ENCODE assay signal across 27 mouse cellular contexts in genomic region chr7:49322179-49322578, GRCm38 (mm10).
DNase-seq lines count a peak whose midpoint lies in the region; ATAC-seq and TF ChIP-seq lines count a peak whose summit lies in the region.
"Had no signal": no experiment of that assay in that cellular context is flagged by ENCODE, and none has a peak within 500 bp of the region (broad histone marks: within the 10 kb centered on the region; RNA-seq: fewer than 3 reads in every experiment).

No protein-coding gene starts in this region.

- no peaks in the 10 kb centered on the region; the same call in 1 of the 2 replicates for H3K79me2 ChIP-seq in MEL (ENCODE audit: control insufficient read depth, insufficient read depth, low read length, poor library complexity)

- TF ChIP-seq POLR2A in MEL (IDR thresholded peaks at IDR 0.05; ENCODE audit: control insufficient read depth in 1 of 2, insufficient read depth in 1 of 2, low read depth in 1 of 2, low read length in 2 of 2, poor library complexity in 1 of 2): peak in 1 of 2 experiments; percentile 77; a peak in 3 of 4 replicates

- H3K9ac ChIP-seq in MEL (ENCODE audit: control insufficient read depth, low read depth, low read length, poor library complexity, severe bottlenecking): peak overlapping the region; percentile 53
- peak overlapping the region; percentile 60 for H3K9ac ChIP-seq in liver, embryonic 13.5 days
- no peak overlapping the region for H3K9ac ChIP-seq in forebrain, embryonic 11.5 days (ENCODE audit: low read length)
- H3K9ac ChIP-seq: embryonic facial prominence, embryonic 13.5 days; heart, embryonic 15.5 days; hindbrain, embryonic 12.5 days; lung, embryonic 14.5 days; stomach, embryonic 15.5 days had no signal

- H3K4me3 ChIP-seq in MEL (ENCODE audit: control insufficient read depth in 1 of 2, insufficient read depth in 1 of 2, low read depth in 2 of 2, low read length in 2 of 2): peak overlapping the region; percentile 11 to 12; a peak in 3 of 4 replicates
- H3K4me3 ChIP-seq in liver, embryonic 13.5 days (replicated peaks): no peak overlapping the region
- H3K4me3 ChIP-seq in forebrain, embryonic 11.5 days (ENCODE audit: low read depth, low read length): no peak overlapping the region
- H3K4me3 ChIP-seq: embryonic facial prominence, embryonic 13.5 days; heart, embryonic 10.5 days; heart, embryonic 15.5 days; hindbrain, embryonic 12.5 days; stomach, embryonic 15.5 days had no signal

- ATAC-seq in liver, embryonic 13.5 days (ENCODE audit: low read depth): peak; percentile 77
- ATAC-seq in megakaryocyte progenitor cell, adult 5-6 weeks (replicated peaks; ENCODE audit: poor library complexity): peak; percentile 33; the same call in 1 of the 2 replicates
- no peak for ATAC-seq in forebrain, embryonic 11.5 days (replicated peaks; ENCODE audit: low FRiP score)
- ATAC-seq: forebrain, embryonic 14.5 days; intestine, embryonic 16.5 days; midbrain, embryonic 16.5 days had no signal

- TF ChIP-seq RAD21 in MEL (IDR thresholded peaks at IDR 0.05; ENCODE audit: low read depth, low read length): no peak

- peak; percentile 76 to 78 for TF ChIP-seq EP300 in MEL (IDR thresholded peaks at IDR 0.05; ENCODE audit: low read depth in 1 of 2, low read length in 2 of 2)

- no peaks in the 10 kb centered on the region for H3K27me3 ChIP-seq in MEL (ENCODE audit: control insufficient read depth in 1 of 2, insufficient read depth in 2 of 2, low read length in 2 of 2)
- no peaks in the 10 kb centered on the region for H3K27me3 ChIP-seq in liver, embryonic 13.5 days
- H3K27me3 ChIP-seq in forebrain, embryonic 11.5 days (ENCODE audit: control insufficient read depth, insufficient read depth, low read length): no peaks in the 10 kb centered on the region
- H3K27me3 ChIP-seq: heart, embryonic 15.5 days; hindbrain, embryonic 12.5 days; stomach, embryonic 15.5 days had no signal

- H3K36me3 ChIP-seq in MEL (ENCODE audit: control insufficient read depth in 1 of 2, insufficient read depth in 2 of 2, low read length in 2 of 2): peaks cover 0 to 53% of the 10 kb centered on the region in 2 experiments; a peak in 2 of 4 replicates
- H3K36me3 ChIP-seq in liver, embryonic 13.5 days: no peaks in the 10 kb centered on the region
- no peaks in the 10 kb centered on the region for H3K36me3 ChIP-seq in forebrain, embryonic 11.5 days (ENCODE audit: control insufficient read depth, insufficient read depth, low read length)
- H3K36me3 ChIP-seq: embryonic facial prominence, embryonic 13.5 days; heart, embryonic 10.5 days; heart, embryonic 15.5 days; hindbrain, embryonic 12.5 days; stomach, embryonic 15.5 days had no signal

- H3K9me3 ChIP-seq in MEL (replicated peaks; ENCODE audit: insufficient read depth, low read length): no peaks in the 10 kb centered on the region
- no peaks in the 10 kb centered on the region for H3K9me3 ChIP-seq in liver, embryonic 13.5 days (replicated peaks)
- no peaks in the 10 kb centered on the region; the same call in 1 of the 2 replicates for H3K9me3 ChIP-seq in forebrain, embryonic 11.5 days (ENCODE audit: control insufficient read depth, low read length)
- H3K9me3 ChIP-seq: embryonic facial prominence, embryonic 13.5 days; heart, embryonic 10.5 days; heart, embryonic 15.5 days; hindbrain, embryonic 12.5 days; stomach, embryonic 15.5 days had no signal

- DNase-seq in MEL (ENCODE audit: low read depth, low spot score): peak; percentile 71
- DNase-seq in c-Kit-positive CD71-positive TER-119-positive erythroid progenitor cells, embryonic 14.5 days (ENCODE audit: low spot score): peak; percentile 44
- DNase-seq in liver, embryonic 13.5 days: no peak
- no peak for DNase-seq in forebrain, embryonic 11.5 days (ENCODE audit: low spot score)
- no peak for DNase-seq in right cerebral cortex, postnatal 36 days (ENCODE audit: low spot score in 2 of 2)
- DNase-seq in adrenal gland, postnatal 4 days (ENCODE audit: low spot score in 2 of 2): no peak
- DNase-seq: adrenal gland, postnatal 25 days; cerebellum, adult 9-10 months; gastrocnemius, postnatal 14 days; kidney, adult 8-10 months; kidney, postnatal 4 days; layer of hippocampus, postnatal 36 days; left cerebral cortex, postnatal 4 days; lung, embryonic 14.5 days; lung, postnatal 14 days; thymus, postnatal 25 days had no signal

- peak overlapping the region; percentile 99 for H3K27ac ChIP-seq in MEL (ENCODE audit: control insufficient read depth, low read depth, low read length)
- peak overlapping the region; percentile 96 for H3K27ac ChIP-seq in liver, embryonic 13.5 days
- H3K27ac ChIP-seq in forebrain, embryonic 11.5 days (ENCODE audit: low read depth, low read length): no peak overlapping the region
- H3K27ac ChIP-seq: heart, embryonic 10.5 days; heart, embryonic 15.5 days; hindbrain, embryonic 12.5 days; kidney, postnatal 0 days had no signal

- peaks cover 37 to 74% of the 10 kb centered on the region in 2 experiments for H3K4me1 ChIP-seq in MEL (ENCODE audit: control insufficient read depth in 1 of 2, insufficient read depth in 2 of 2, low read length in 2 of 2)
- H3K4me1 ChIP-seq in liver, embryonic 13.5 days (replicated peaks): peaks cover 71% of the 10 kb centered on the region
- no peaks in the 10 kb centered on the region; the same call in 1 of the 2 replicates for H3K4me1 ChIP-seq in forebrain, embryonic 11.5 days (replicated peaks; ENCODE audit: control insufficient read depth, insufficient read depth, low read length)

- TF ChIP-seq CTCF in MEL (IDR thresholded peaks at IDR 0.05 in 2 of 3, conservative IDR thresholded peaks at IDR 0.05 in 1 of 3; ENCODE audit: control insufficient read depth in 1 of 3, insufficient read depth in 1 of 3, low read depth in 2 of 3, low read length in 3 of 3, poor library complexity in 1 of 3, severe bottlenecking in 1 of 3): no peak

- peak overlapping the region; percentile 60 for H3K4me2 ChIP-seq in liver, embryonic 13.5 days
- H3K4me2 ChIP-seq in forebrain, embryonic 11.5 days (ENCODE audit: low read depth, low read length, severe bottlenecking): no peak overlapping the region
- H3K4me2 ChIP-seq: embryonic facial prominence, embryonic 13.5 days; heart, embryonic 15.5 days; hindbrain, embryonic 12.5 days; lung, embryonic 14.5 days; midbrain, embryonic 11.5 days; stomach, embryonic 15.5 days had no signal

- WGBS in liver, embryonic 13.5 days (ENCODE audit: insufficient replicate concordance): 30% methylated on average over 2 of the region's 2 CpGs
- 88% methylated on average over 2 of the region's 2 CpGs for WGBS in forebrain, embryonic 11.5 days

TF ChIP-seq in MEL, 35 proteins besides CTCF, POLR2A, EP300 and RAD21:
- TF ChIP-seq TBP (IDR thresholded peaks at IDR 0.05; ENCODE audit: low read depth, low read length) (peak; percentile 84), TAL1 (IDR thresholded peaks at IDR 0.05; ENCODE audit: low read length) (peak; percentile 53), POLR2AphosphoS5 (IDR thresholded peaks at IDR 0.05; ENCODE audit: borderline replicate concordance, low read depth, low read length) (no peak), POLR2AphosphoS2 (IDR thresholded peaks at IDR 0.05; ENCODE audit: low read length) (peak; percentile 63), GATA1 (IDR thresholded peaks at IDR 0.05; ENCODE audit: low read depth, low read length) (peak; percentile 64), SIN3A (IDR thresholded peaks at IDR 0.05; ENCODE audit: low read length) (peak; percentile 66; the same call in 1 of the 2 replicates), MEF2A (IDR thresholded peaks at IDR 0.05; ENCODE audit: extremely low read depth, insufficient replicate concordance, low read depth, low read length, poor library complexity, severe bottlenecking) (no peak), TCF12 (IDR thresholded peaks at IDR 0.05; ENCODE audit: low read depth, low read length) (peak; percentile 66; the same call in 1 of the 2 replicates), MAFK (IDR thresholded peaks at IDR 0.05; ENCODE audit: borderline replicate concordance, low read depth, low read length) (peak; percentile 74; the same call in 1 of the 2 replicates), HCFC1 (IDR thresholded peaks at IDR 0.05; ENCODE audit: low read depth, low read length) (no peak), RCOR1 (IDR thresholded peaks at IDR 0.05; ENCODE audit: low read depth, low read length) (peak; percentile 35; the same call in 1 of the 2 replicates), ZMIZ1 (IDR thresholded peaks at IDR 0.05; ENCODE audit: low read depth, low read length) (peak; percentile 84), MXI1 (IDR thresholded peaks at IDR 0.05; ENCODE audit: low read depth, low read length) (0 out of 2 replicates have a peak, but pooled peaks have one; percentile 21), NRF1 (IDR thresholded peaks at IDR 0.05; ENCODE audit: insufficient read depth, low read depth, low read length, poor library complexity, severe bottlenecking) (no peak), MYC (IDR thresholded peaks at IDR 0.05; ENCODE audit: low read depth, low read length) (0 out of 2 replicates have a peak, but pooled peaks have one; percentile 28), MYB (IDR thresholded peaks at IDR 0.05; ENCODE audit: low read depth, low read length) (0 out of 2 replicates have a peak, but pooled peaks have one; percentile 25), BHLHE40 (IDR thresholded peaks at IDR 0.05; ENCODE audit: borderline replicate concordance, low read depth, low read length) (0 out of 2 replicates have a peak, but pooled peaks have one; percentile 11), NELFE (IDR thresholded peaks at IDR 0.05; ENCODE audit: low read depth, low read length) (peak; percentile 70), ETS1 (IDR thresholded peaks at IDR 0.05; ENCODE audit: low read depth, low read length) (peak; percentile 90)

Comparison
In these comparisons a context has a peak if more than half of its experiments do, and no peak if none do; other contexts are left out.
1. DNase-seq: peak in MEL (single experiment) and c-Kit-positive CD71-positive TER-119-positive erythroid progenitor cells, embryonic 14.5 days (single experiment); none in liver, embryonic 13.5 days (single experiment), forebrain, embryonic 11.5 days (single experiment), right cerebral cortex, postnatal 36 days (0 of 2) and adrenal gland, postnatal 4 days (0 of 2).
2. H3K4me3 ChIP-seq: peak in MEL (2 of 2); none in liver, embryonic 13.5 days (single experiment) and forebrain, embryonic 11.5 days (single experiment).